Mouse (Mus musculus): ENCODE measurements around the gene Olfr774. TPM values are rescaled to one million over a fixed set of nuclear protein-coding genes. Genes with fewer than 3 reads are reported as not detected.
"Not testable (repeated sequence)": the region's sequence is repeated elsewhere in the genome, so short reads cannot be mapped to it uniquely, and the experiment has no call there.

Gene Olfr774
- not detected for total RNA-seq (2021)

DNA sequence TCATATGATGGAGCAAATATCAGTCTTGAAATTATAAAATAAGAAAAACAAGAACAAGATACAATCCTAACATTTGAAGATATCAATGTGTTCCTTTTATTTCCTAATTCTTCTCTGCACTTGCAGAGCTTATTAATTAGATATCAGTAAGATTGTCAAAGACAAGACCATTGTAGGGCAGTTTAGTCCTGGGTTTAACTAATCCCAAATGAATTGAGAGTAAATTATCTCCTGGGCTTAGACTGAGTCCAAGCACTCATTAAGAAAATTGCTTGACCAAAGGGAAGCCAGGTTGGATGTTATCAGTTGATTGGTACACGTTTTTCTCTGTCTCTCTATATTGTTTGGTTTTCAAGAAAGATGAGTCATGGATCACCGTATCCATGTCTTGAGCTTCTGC, at the start of gene Olfr774:
Gene Olfr774 (plus strand): TSS at position 301 of the 400 bp plus-strand sequence.
- intact Hi-C loops (cut with DNase I), result no loop called here

DNA sequence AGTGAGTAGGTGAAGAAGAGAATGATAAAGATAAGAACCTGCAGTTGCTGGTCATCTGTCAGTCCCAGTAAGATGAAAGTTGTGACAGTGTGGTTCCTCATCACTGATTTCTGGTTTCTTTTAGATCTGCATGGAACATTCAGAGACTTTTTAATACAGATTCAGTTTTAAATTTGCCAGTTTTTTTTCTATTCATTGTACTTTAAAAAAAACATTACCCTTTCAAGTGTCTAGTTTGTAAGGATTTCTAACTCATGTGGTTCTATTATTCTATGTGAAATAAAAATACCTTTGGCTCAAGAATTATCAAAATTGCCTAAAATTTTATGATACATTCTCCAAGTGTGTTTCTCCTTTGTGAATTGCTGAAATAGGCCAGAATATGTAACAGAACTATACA, 48.7 kb upstream of the Olfr774 start, which contains the start of gene Olfr773:
Gene Olfr773 (minus strand): TSS at position 101 of the 400 bp plus-strand sequence.
- DNase-seq; intact Hi-C loops (cut with DNase I): not testable (repeated sequence)

More for the DNA sequence above, at the start of gene Olfr774:
- no peak for DNase-seq

DNA sequence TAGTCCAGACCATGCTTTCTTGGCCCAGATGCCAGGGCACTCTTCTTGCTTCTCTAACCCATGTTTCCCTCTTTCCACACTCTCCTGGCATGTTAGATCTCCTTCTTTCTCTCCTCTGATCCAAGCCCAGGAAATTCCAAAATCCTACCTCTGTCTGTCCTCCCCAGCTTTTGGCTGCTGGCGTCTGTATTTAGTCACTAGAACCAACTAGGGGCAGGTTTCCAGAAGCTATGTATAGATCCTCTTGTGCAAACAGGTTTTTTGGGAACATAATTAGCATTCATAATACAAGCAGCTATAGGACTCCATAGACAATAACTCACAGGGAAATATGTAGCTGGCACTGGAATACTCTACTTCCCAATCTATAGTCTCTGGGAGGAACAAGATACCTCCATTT, 5.3 kb upstream of the Olfr774 start:
- DNase-seq, result no peak
- intact Hi-C loops (cut with DNase I), result no loop called here

DNA sequence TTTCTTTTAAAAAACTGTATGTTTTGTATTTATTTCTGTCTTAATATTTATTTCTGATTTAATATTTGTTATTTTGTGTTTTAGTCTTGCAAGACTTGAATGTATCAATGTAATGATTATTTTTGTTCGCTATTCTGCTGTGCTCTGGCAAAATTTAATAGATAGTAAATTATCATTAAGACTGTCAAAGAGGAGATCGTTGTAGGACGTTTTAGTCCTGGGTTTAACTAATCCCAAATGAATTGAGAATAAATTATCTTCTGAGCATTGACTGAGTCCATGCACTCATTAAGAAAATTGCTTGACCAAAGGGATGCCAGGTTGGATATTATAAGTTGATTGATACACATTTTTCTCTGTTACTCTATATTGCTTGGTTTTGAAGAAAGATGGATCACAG, 12.1 kb downstream of the Olfr774 start, which contains the start of gene Olfr775:
Gene Olfr775 (plus strand): TSS at position 301 of the 400 bp plus-strand sequence.
- intact Hi-C loops (cut with DNase I), result no loop called here
- no peak for DNase-seq

DNA sequence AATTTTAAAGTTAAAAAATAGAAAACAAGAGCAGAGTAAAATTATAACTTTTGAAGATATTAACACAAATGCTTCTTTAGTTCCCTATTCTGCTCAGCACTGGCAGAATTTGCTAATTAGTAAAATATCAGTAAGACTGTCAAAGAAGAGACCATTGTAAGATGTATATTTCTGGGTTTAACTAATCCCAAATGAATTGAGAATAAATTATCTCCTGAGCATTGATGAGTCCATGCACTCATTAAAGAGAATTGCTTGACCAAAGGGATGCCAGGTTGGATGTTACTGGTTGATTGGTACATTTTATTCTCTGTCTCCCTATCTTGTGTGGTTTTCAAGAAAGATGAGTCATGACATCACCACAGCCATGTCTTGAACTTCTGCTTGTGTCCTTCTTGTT, 22.8 kb downstream of the Olfr774 start, which contains the start of gene Olfr776:
Gene Olfr776 (plus strand): TSS at position 301 of the 400 bp plus-strand sequence.
- no peak for DNase-seq

DNA sequence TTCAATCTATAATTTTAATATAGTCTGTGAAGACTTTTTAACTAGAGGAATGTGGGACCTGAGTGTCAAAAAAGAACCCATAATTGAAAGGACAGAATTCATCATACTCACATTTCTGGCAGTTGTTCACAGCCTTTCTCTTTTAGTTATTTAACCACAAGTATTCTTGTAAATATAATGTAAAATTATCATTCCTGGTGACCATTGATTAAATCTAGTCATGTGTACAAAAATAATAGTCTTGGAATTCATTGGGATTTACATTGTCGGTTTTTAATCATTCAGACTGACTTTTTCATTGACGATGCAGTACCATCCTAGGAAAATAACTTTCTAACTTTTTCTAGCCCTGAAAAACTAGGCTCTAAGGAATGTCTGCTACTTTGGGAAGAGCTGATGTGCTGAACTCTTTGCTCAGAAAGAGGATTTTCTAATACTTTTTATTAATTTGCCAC, 35.1 kb downstream of the Olfr774 start, which contains the start of gene Olfr777:
Gene Olfr777 (minus strand): TSS at position 405 of the 455 bp plus-strand sequence.
- intact Hi-C loops (cut with DNase I), result no loop called here
- DNase-seq, result no peak

More for the DNA sequence above, 22.8 kb downstream of the Olfr774 start, which contains the start of gene Olfr776:
- intact Hi-C loops (cut with DNase I), result no loop called here

Other genes starting within 250 kb of the Olfr774 start
- not detected for gene Olfr9, start 246.8 kb upstream of the Olfr774 start, total RNA-seq (2021)
- not detected for gene Olfr763, start 225.4 kb upstream of the Olfr774 start, total RNA-seq (2021)
- gene Olfr764-ps1, start 196.3 kb upstream of the Olfr774 start, total RNA-seq (2021), result not detected
- gene Olfr765, start 186.2 kb upstream of the Olfr774 start, total RNA-seq (2021), result not detected
- not detected for gene Olfr766-ps1, start 167.2 kb upstream of the Olfr774 start, total RNA-seq (2021)
- gene Olfr767, start 153.3 kb upstream of the Olfr774 start, total RNA-seq (2021), result not detected
- gene Olfr768, start 136.8 kb upstream of the Olfr774 start, total RNA-seq (2021), result not detected
- not detected for gene Olfr769, start 118.3 kb upstream of the Olfr774 start, total RNA-seq (2021)
- gene Olfr770, start 97.2 kb upstream of the Olfr774 start, total RNA-seq (2021), result not detected
- gene Olfr771, start 71.5 kb upstream of the Olfr774 start, total RNA-seq (2021), result not detected
- not detected for gene Olfr772, start 58.3 kb upstream of the Olfr774 start, total RNA-seq (2021)
- not detected for gene Olfr773, start 48.8 kb upstream of the Olfr774 start, total RNA-seq (2021)
- not detected for gene Olfr775, start 12.2 kb downstream of the Olfr774 start, total RNA-seq (2021)
- not detected for gene Olfr776, start 22.9 kb downstream of the Olfr774 start, total RNA-seq (2021)
- not detected for gene Olfr777, start 35.3 kb downstream of the Olfr774 start, total RNA-seq (2021)
- gene Olfr780, start 81.9 kb downstream of the Olfr774 start, total RNA-seq (2021), result not detected
- not detected for gene Olfr781, start 92.7 kb downstream of the Olfr774 start, total RNA-seq (2021)
- gene Olfr782, start 112.6 kb downstream of the Olfr774 start, total RNA-seq (2021), result not detected
- gene Olfr784, start 147.9 kb downstream of the Olfr774 start, total RNA-seq (2021), result not detected
- gene Olfr785, start 169.2 kb downstream of the Olfr774 start, total RNA-seq (2021), result not detected
- gene Olfr786, start 191.1 kb downstream of the Olfr774 start, total RNA-seq (2021), result not detected
- not detected for gene Olfr787, start 225.7 kb downstream of the Olfr774 start, total RNA-seq (2021)
- gene Olfr788, start 234.8 kb downstream of the Olfr774 start, total RNA-seq (2021), result not detected
- gene Olfr789, start 248.5 kb downstream of the Olfr774 start, total RNA-seq (2021), result not detected

Measured in heart, postnatal 36 days (tissue).